Mouse (Mus musculus): ENCODE measurements around the gene Tbc1d14. TPM values are rescaled to one million over a fixed set of nuclear protein-coding genes. Genes with fewer than 3 reads are reported as not detected.

The Tbc1d14 gene
- polyA plus RNA-seq, 1 experiment from 2014 or later: 74.2 TPM

DNA sequence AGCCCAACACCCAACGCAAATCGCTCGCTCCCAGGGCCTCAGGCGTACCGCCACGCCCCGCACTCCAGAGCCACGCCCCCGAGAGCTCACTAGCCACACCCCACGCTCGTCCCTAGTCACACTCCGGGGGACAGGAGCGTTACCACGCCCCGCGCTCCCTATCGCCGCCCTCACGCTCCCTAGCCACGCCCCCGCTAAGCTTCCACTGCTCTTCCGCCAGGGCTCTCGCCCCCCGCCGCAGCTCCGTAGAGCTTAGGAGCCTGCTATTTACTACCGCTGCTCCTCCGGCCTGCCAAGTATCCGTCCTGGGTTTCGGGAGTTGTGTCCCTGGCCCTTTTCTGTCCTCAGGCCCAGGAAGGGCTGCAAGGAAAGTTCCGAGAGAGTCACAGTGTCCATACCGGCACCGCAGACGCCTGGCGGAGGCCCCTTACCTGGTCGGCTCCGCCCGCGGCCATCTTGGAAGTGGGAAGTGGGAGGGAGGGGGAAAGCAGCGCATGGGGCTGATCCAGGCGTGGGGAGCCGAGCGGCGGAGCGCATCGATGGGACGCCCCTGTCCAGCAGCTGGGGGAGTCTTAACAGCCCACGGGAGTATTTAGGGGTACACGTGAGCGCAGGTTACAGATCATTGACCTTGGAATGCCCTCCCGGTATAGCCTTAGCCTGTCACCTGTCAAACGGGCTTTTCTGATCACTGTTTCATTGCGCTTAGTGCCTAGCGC is 11.0 kb downstream of the Tbc1d14 start:
- H3K9ac ChIP-seq: peak overlapping the region; percentile 64
- H3K4me2 ChIP-seq (replicated peaks): peak overlapping the region; percentile 95
- H3K27ac ChIP-seq: peak overlapping the region; percentile 90
- DNase-seq (ENCODE audit: low spot score): peak; percentile 97
- 2% methylated on average over 54 of the region's 54 CpGs for WGBS
- H3K4me1 ChIP-seq (replicated peaks; ENCODE audit: control insufficient read depth, insufficient read depth, low read length): peaks cover 9% of the 10 kb centered on the region
- H3K9me3 ChIP-seq (ENCODE audit: control insufficient read depth, low read length): no peaks in the 10 kb centered on the region
- H3K36me3 ChIP-seq (replicated peaks; ENCODE audit: control insufficient read depth, insufficient read depth): no peaks in the 10 kb centered on the region
- ATAC-seq (ENCODE audit: low FRiP score): peak; percentile 97
- H3K4me3 ChIP-seq (replicated peaks; ENCODE audit: low read length): peak overlapping the region; percentile 53
- H3K27me3 ChIP-seq (ENCODE audit: control insufficient read depth, insufficient read depth, low read length): no peaks in the 10 kb centered on the region

DNA sequence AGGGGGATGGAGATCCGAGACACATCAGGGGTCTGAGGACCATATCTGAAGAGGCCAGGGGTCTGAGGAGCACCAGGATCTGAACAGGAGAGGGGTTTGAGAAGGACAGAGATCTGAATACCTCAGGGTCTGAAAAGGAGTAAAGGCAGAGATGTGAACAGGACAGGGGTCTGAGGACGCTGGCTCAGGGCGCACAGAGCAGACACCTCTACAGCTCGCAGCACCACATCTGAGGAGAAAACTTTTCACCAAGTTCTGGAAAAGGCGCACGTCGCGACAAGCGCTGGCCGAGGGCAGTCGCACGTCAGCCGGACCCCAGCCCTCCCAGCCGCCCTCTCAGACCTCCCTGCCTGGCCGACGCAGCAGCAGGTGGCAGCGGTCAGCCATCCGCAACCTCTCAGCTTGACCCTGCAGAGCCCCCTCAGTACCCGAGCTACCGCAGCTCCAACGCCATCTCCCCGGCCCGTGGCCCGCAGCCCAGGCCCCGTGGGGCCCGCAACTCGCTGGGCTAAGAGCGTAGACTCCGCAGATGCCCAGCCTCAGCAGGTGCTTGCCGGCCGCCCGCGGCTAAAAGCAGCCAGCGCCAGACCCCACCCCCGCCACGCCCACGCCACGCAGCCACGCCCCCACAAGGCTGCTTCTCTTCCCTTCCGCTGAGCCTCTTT is 11.7 kb downstream of the Tbc1d14 start:
- Histone ChIP-seq H3K4me3 (replicated peaks; ENCODE audit: low read length) (peak overlapping the region; percentile 53), H3K4me2 (replicated peaks) (peak overlapping the region; percentile 95), H3K9me3 (ENCODE audit: control insufficient read depth, low read length) (no peaks in the 10 kb centered on the region), H3K9ac (peak overlapping the region; percentile 64), H3K36me3 (replicated peaks; ENCODE audit: control insufficient read depth, insufficient read depth) (no peaks in the 10 kb centered on the region), H3K4me1 (replicated peaks; ENCODE audit: control insufficient read depth, insufficient read depth, low read length) (peaks cover 9% of the 10 kb centered on the region), H3K27ac (peak overlapping the region; percentile 20; the same call in 1 of the 2 replicates), H3K27me3 (ENCODE audit: control insufficient read depth, insufficient read depth, low read length) (no peaks in the 10 kb centered on the region)
- 2% methylated on average over 39 of the region's 40 CpGs for WGBS
- peak; percentile 29 for DNase-seq (ENCODE audit: low spot score)
- ATAC-seq (ENCODE audit: low FRiP score): no peak

GRCm38 (mm10) chr5:36579967-36580366 is 13.1 kb downstream of the Tbc1d14 start:
- Histone ChIP-seq H3K27me3 (ENCODE audit: control insufficient read depth, insufficient read depth, low read length) (no peaks in the 10 kb centered on the region), H3K36me3 (replicated peaks; ENCODE audit: control insufficient read depth, insufficient read depth) (no peaks in the 10 kb centered on the region), H3K4me1 (replicated peaks; ENCODE audit: control insufficient read depth, insufficient read depth, low read length) (peaks cover 13% of the 10 kb centered on the region), H3K4me3 (replicated peaks; ENCODE audit: low read length) (no peak overlapping the region), H3K9me3 (ENCODE audit: control insufficient read depth, low read length) (no peaks in the 10 kb centered on the region), H3K4me2 (replicated peaks) (no peak overlapping the region), H3K9ac (no peak overlapping the region), H3K27ac (no peak overlapping the region)
- 83% methylated on average over 7 of the region's 7 CpGs for WGBS
- no peak for ATAC-seq (ENCODE audit: low FRiP score)
- DNase-seq (ENCODE audit: low spot score): no peak

- Histone ChIP-seq H3K9me3 (ENCODE audit: control insufficient read depth, low read length) (no peaks in the 10 kb centered on the region), H3K4me3 (replicated peaks; ENCODE audit: low read length) (no peak overlapping the region), H3K4me2 (replicated peaks) (no peak overlapping the region), H3K36me3 (replicated peaks; ENCODE audit: control insufficient read depth, insufficient read depth) (no peaks in the 10 kb centered on the region), H3K27ac (no peak overlapping the region), H3K27me3 (ENCODE audit: control insufficient read depth, insufficient read depth, low read length) (no peaks in the 10 kb centered on the region), H3K9ac (no peak overlapping the region), H3K4me1 (replicated peaks; ENCODE audit: control insufficient read depth, insufficient read depth, low read length) (peaks cover 13% of the 10 kb centered on the region)
- ATAC-seq (ENCODE audit: low FRiP score) (no peak), DNase-seq (ENCODE audit: low spot score) (no peak)
- 87% methylated on average over 2 of the region's 2 CpGs for WGBS
Measured at GRCm38 (mm10) chr5:36578982-36579381, 14.1 kb downstream of the Tbc1d14 start.

DNA sequence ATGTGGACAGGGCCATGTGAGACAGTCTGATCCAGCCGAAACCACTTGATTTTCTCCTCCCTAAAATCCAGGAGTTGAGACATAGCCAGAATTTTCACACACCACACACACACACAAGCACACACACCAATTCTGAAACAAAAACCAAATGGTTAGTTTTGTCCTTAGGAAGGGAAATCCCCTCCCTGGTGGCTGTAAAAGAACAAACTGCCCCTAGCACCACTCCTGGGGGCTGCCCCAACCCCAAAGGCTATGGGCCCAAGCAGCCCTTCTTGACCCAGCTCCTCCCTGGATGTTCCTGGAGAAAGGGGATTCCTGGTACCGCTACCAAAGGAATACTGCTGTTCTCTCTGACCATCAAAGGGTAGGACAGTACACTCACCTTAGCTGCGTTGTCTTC is 16.6 kb downstream of the Tbc1d14 start:
- WGBS: 95% methylated on average over 3 of the region's 3 CpGs
- no peak for DNase-seq (ENCODE audit: low spot score)
- Histone ChIP-seq H3K27ac (no peak overlapping the region), H3K9ac (no peak overlapping the region), H3K4me1 (replicated peaks; ENCODE audit: control insufficient read depth, insufficient read depth, low read length) (peaks cover 12% of the 10 kb centered on the region), H3K36me3 (replicated peaks; ENCODE audit: control insufficient read depth, insufficient read depth) (0 out of 2 replicates have a peak, but pooled peaks cover 1% of the 10 kb centered on the region), H3K4me2 (replicated peaks) (no peak overlapping the region), H3K9me3 (ENCODE audit: control insufficient read depth, low read length) (no peaks in the 10 kb centered on the region), H3K4me3 (replicated peaks; ENCODE audit: low read length) (no peak overlapping the region), H3K27me3 (ENCODE audit: control insufficient read depth, insufficient read depth, low read length) (no peaks in the 10 kb centered on the region)
- ATAC-seq (ENCODE audit: low FRiP score): no peak

DNA sequence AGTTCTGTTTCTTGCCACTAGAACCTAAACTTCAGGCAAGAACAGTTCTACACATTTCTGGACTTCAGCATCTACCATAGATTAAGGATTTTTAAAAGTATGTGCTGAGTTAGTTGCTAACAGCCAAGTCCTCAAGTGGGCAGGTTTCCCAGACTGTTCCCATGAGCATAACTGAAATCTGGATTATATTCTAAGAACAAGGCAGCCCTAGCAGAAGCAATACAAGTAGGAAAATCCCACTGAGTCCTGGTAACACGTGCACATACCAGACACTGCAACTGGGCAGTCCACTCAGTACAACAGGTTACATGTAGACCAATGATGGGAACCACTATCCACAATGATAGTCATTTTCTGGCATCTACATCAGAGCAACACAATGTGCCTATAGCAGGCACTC is 17.3 kb downstream of the Tbc1d14 start:
- WGBS: 75% methylated on average over 1 of the region's 1 CpGs
- Histone ChIP-seq H3K27ac (no peak overlapping the region), H3K36me3 (replicated peaks; ENCODE audit: control insufficient read depth, insufficient read depth) (peaks cover 8% of the 10 kb centered on the region; the same call in 1 of the 2 replicates), H3K4me3 (replicated peaks; ENCODE audit: low read length) (no peak overlapping the region), H3K9me3 (ENCODE audit: control insufficient read depth, low read length) (no peaks in the 10 kb centered on the region), H3K4me1 (replicated peaks; ENCODE audit: control insufficient read depth, insufficient read depth, low read length) (peaks cover 5% of the 10 kb centered on the region), H3K27me3 (ENCODE audit: control insufficient read depth, insufficient read depth, low read length) (no peaks in the 10 kb centered on the region), H3K9ac (no peak overlapping the region), H3K4me2 (replicated peaks) (no peak overlapping the region)
- no peak for DNase-seq (ENCODE audit: low spot score)
- ATAC-seq (ENCODE audit: low FRiP score): no peak

DNA sequence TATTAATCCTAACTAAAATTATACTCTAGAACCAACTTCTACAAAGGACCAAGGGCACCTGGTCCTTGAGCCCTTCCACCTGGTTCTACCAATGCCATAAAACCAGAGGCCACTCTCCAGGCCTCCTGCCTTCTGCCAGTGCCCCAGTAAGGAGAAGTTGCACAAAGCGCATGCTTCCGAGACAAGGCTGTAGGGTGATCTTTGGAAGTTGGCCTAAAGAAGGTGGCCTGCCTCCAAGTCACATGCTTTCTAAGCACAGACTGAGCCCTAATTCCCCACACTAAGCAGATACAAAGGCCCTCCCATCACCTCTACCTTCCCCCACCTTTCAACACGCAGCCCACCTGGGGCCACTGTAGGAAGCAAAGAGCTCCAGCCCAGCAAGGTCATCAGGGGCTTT is 17.8 kb downstream of the Tbc1d14 start:
- Histone ChIP-seq H3K27me3 (ENCODE audit: control insufficient read depth, insufficient read depth, low read length) (no peaks in the 10 kb centered on the region), H3K9me3 (ENCODE audit: control insufficient read depth, low read length) (no peaks in the 10 kb centered on the region), H3K36me3 (replicated peaks; ENCODE audit: control insufficient read depth, insufficient read depth) (peaks cover 13% of the 10 kb centered on the region; the same call in 1 of the 2 replicates), H3K4me2 (replicated peaks) (no peak overlapping the region), H3K4me3 (replicated peaks; ENCODE audit: low read length) (no peak overlapping the region), H3K9ac (no peak overlapping the region), H3K4me1 (replicated peaks; ENCODE audit: control insufficient read depth, insufficient read depth, low read length) (peaks cover 4% of the 10 kb centered on the region; the same call in 1 of the 2 replicates), H3K27ac (no peak overlapping the region)
- WGBS: 77% methylated on average over 3 of the region's 3 CpGs
- DNase-seq (ENCODE audit: low spot score) (no peak), ATAC-seq (ENCODE audit: low FRiP score) (no peak)

DNA sequence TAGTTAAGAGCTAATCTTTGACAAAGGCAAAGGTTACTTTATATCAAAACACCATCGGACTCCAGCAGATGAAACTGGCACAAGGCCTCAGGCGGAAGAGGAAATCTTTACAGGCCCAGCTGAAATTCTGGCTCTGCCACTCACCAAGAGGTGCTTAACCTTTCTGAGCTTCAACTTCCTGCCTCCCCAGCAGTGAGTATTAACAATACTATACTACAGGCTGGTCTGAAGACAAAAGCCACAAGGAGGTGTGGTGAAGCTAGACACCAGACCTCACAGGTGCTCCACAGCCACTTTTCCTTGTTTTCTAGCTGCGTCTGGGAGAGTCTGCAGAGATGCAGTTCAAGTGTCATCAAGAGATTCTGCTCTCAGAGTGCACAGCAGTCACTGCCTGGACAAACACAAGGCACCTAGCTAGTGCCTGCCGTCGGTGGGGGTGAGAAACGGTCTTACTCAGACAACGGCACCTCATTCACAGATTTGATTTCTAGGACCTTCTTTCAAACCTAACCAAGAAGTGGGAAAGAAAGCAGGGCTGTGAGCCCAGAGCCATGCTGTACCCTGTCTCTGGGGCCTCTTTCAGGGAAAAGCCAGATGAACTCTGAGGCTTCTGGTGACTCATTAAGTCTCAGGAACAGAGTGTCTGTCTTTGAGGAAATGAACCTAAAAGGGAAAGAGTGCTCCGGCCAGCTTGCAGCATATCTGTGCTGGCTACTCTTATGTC is 18.8 kb downstream of the Tbc1d14 start:
- WGBS: 68% methylated on average over 8 of the region's 8 CpGs
- Histone ChIP-seq H3K27me3 (ENCODE audit: control insufficient read depth, insufficient read depth, low read length) (no peaks in the 10 kb centered on the region), H3K4me2 (replicated peaks) (no peak overlapping the region), H3K4me3 (replicated peaks; ENCODE audit: low read length) (no peak overlapping the region), H3K27ac (no peak overlapping the region), H3K9me3 (ENCODE audit: control insufficient read depth, low read length) (no peaks in the 10 kb centered on the region), H3K36me3 (replicated peaks; ENCODE audit: control insufficient read depth, insufficient read depth) (peaks cover 16% of the 10 kb centered on the region; the same call in 1 of the 2 replicates), H3K4me1 (replicated peaks; ENCODE audit: control insufficient read depth, insufficient read depth, low read length) (peaks cover 4% of the 10 kb centered on the region; the same call in 1 of the 2 replicates), H3K9ac (no peak overlapping the region)
- ATAC-seq (ENCODE audit: low FRiP score) (no peak), DNase-seq (ENCODE audit: low spot score) (no peak)

- DNase-seq (ENCODE audit: low spot score) (no peak), ATAC-seq (ENCODE audit: low FRiP score) (no peak)
- 59% methylated on average over 3 of the region's 3 CpGs for WGBS
- Histone ChIP-seq H3K4me1 (replicated peaks; ENCODE audit: control insufficient read depth, insufficient read depth, low read length) (peaks cover 4% of the 10 kb centered on the region; the same call in 1 of the 2 replicates), H3K9me3 (ENCODE audit: control insufficient read depth, low read length) (no peaks in the 10 kb centered on the region), H3K4me2 (replicated peaks) (no peak overlapping the region), H3K36me3 (replicated peaks; ENCODE audit: control insufficient read depth, insufficient read depth) (peaks cover 16% of the 10 kb centered on the region; the same call in 1 of the 2 replicates), H3K4me3 (replicated peaks; ENCODE audit: low read length) (no peak overlapping the region), H3K27ac (no peak overlapping the region), H3K9ac (no peak overlapping the region), H3K27me3 (ENCODE audit: control insufficient read depth, insufficient read depth, low read length) (no peaks in the 10 kb centered on the region)
Measured at GRCm38 (mm10) chr5:36573354-36573753, 19.7 kb downstream of the Tbc1d14 start.

Data from hindbrain, embryonic 14.5 days (tissue).